Mouse (Mus musculus): ENCODE measurements around the gene Ccdc175. TPM values are rescaled to one million over a fixed set of nuclear protein-coding genes. Genes with fewer than 3 reads are reported as not detected.

The Ccdc175 gene
- total RNA-seq, 2 experiments from 2014 or later: not detected

DNA sequence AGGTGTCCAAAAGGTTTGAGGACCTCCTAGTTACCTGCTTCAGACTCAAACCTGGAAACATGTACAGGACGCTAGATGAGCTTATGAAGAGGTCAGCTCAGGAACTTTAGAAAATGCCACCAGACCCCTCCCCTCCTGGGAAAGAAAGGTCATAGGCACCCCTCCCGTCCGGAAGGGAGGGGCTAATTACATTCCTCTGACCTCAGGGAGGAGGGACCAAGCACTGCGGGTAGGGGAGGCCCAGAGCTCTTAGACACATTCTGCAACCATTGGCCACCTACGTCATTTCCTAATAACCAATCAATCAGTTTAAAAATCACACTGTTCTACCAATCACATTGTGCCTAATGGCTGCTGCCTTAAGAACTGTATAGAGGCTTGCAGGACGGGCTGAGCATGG, 132.3 kb downstream of the Ccdc175 start:
- no peak for DNase-seq
- intact Hi-C loops (cut with DNase I; ENCODE audit: low total_unique reads): no loop called here

Small RNAs within 50 kb of the gene (microRNA-seq; reads per million reads assigned to microRNA genes)
- gene Gm24466: 0 reads per million in 2 experiments

Other genes starting within 250 kb of the Ccdc175 start
- gene Gpr135, start 113.9 kb downstream of the Ccdc175 start, total RNA-seq (2021): under 1 TPM; 0.38 to 0.43 TPM
- gene L3hypdh, start 99.6 kb downstream of the Ccdc175 start, total RNA-seq (2021): 1 to 10 TPM; 2.7 to 3.1 TPM
- 10 to 100 TPM; 14.9 to 16.2 TPM for gene Jkamp, start 99.4 kb downstream of the Ccdc175 start, total RNA-seq (2021)
- 1 to 10 TPM; 3.3 to 4.6 TPM for gene Rtn1, start 224.0 kb upstream of the Ccdc175 start, total RNA-seq (2021)

All from gastrocnemius, postnatal 14 days (tissue).